Mouse (Mus musculus) neutrophil, adult 5-6 weeks (primary cell): ENCODE data around the gene Polr2e. TPM values are rescaled to one million over a fixed set of nuclear protein-coding genes. Genes with fewer than 3 reads are reported as not detected.
"Not testable (repeated sequence)": the region's sequence is repeated elsewhere in the genome, so short reads cannot be mapped to it uniquely, and the experiment has no call there.

Experiments
- ATAC-seq: fragments of 151-379, 151-347 bp; 2 replicates; pipeline ENCODE4 v1.8.0; 2017; ENCODE audit warnings: mild to moderate bottlenecking, moderate TSS enrichment; ENCODE audit not compliant: insufficient number of reproducible peaks, poor library complexity, low FRiP score, severe bottlenecking; ENCODE audit errors: extremely low read depth
- total RNA-seq: library from RNA; stranded (forward); fragments of 200-1000 nt; gene quantifications from 2 replicates; pipeline ENCODE4 v1.2.3, GENCODE M21; 2017

The Polr2e gene
- total RNA-seq, 1 experiment from 2014 or later, result 47.7 TPM

DNA sequence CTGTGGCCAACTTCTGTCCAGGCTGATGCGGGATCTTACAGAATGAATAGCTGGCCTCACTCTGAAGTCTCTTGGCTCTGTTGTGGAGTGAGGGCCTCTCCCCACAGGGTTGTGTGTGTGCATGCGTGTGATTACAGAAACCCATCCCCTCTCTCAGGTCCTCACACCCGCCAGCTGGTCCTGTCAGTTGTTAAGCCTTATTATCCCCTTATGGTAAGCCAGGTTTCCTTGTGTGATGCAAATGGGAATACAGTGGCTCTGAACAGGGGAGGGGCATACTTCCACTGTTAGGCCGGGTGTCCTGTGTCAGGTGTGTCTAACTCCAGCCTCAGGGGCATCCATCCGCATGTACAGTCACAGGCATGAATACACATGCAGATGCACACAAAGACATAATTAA lies 6.2 kb upstream of the Polr2e start:
- ATAC-seq, result no peak

DNA sequence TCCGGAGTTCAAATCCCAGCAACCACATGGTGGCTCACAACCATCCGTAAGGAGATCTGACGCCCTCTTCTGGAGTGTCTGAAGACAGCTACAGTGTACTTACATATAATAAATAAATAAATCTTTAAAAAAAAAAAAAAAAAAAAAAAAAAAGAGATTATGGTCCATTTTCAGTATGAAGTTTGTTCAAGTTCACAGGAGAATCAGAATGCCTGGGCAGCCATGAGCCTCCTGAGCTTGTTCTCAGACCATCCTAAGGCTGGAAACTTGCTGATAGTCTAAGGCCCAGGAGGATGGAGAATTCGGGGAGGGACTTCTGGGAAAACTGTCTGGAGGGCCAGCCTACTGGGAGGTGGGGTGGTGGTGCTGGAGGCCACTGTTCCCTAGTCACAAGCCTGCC lies 5.8 kb upstream of the Polr2e start:
- not testable (repeated sequence) for ATAC-seq

DNA sequence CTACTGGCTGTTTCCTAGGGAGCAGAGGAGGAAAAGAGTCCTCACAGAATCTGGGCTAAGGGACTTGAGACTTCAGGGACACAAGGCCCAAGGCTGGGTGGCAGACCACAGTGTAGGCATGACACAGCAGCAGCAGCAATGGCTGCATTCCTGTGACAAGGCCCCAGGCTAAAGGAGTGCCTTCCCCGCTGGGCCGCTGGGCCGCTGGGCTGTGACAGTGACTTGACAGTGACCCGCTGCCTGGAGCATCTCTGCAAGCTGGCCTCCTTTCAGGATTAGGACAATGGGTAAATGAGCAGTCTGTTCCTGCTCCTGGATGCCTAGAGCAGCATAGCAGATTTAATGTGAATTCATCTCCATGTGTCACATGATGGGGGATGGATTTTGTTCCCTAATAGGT lies 4.5 kb upstream of the Polr2e start:
- ATAC-seq, result no peak

DNA sequence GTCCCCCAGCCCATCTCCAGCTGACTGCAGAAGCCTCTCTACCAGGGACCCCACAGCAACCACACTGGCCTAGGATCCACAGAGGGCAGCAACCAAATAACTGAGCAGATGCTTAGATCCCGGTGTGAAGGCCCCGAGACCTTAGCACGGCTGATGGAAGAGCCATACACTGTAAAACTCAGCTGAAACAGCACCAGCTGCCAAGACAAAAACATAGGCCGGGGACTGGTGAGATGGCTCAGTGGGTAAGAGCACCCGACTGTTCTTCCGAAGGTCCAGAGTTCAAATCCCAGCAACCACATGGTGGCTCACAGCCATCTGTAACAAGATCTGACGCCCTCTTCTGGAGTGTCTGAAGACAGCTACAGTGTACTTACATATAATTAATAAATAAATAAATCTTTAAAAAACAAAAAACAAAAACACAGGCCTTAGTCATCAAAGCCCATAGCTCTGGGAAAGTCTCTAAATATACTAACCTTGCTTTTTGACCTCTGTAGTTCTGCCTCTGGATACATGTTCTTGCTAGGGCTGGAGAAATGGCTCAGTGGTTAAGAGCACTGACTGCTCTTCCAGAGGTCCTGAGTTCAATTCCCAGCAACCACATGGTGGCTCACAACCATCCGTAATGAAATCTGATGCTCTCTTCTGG lies 1.9 kb upstream of the Polr2e start:
- not testable (repeated sequence) for ATAC-seq

DNA sequence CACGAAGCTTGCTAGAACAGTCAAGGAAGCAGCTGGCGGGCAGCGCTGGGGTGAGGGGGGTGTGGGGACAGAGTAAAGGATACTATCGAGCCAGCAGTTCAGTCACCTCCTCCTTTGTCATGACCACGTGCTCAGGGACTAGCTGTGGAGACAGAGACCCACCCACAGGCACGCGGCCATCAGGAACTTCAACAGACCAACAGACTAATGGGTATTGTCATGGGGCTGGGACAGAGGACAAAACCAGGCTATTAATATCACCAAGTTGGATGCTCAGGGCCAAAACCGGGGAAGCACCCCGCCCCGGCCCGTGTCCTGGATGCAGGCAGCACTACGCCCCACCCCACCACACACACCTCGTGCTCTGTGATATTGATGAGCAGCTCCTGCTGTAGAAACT lies 2.8 kb downstream of the Polr2e start:
- no peak for ATAC-seq

DNA sequence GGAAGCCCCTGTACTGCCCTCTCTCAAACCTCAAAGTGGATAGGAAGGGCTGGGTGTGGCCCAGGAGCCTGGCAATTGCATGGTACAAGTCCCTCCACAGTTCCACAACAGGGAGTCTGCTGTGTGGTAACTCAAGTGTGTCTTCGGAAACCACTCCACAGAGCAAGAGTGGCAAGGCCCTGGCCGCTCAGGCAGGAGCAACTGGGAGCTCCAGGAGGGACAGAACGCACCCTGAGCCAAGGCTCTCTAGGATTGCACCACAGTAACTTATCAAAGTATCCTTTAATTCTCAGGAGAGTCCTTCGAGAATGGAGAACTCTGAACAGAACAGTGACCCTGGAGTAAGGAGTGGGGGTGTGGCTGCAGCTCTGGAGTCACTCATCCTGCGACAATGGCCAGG lies 3.9 kb downstream of the Polr2e start:
- no peak for ATAC-seq

DNA sequence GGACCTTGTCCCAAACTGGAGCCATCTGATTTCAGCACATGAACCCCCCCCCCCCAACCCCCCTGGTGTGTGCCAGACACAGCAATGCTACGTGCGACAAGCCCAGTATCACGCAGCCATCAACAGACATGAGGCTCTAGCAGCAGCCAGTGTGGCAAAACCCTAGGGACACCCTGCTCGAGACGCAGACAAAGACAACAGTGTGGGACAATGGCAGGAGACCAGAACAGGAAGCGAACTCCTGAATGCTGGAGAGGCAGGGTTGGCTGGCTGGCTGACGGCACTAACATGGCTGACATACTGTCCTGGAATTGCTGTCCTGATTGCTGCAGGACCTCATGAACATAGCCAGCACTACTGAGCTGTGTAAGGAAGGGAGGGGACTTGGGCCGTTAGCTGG lies 4.4 kb downstream of the Polr2e start:
- no peak for ATAC-seq

DNA sequence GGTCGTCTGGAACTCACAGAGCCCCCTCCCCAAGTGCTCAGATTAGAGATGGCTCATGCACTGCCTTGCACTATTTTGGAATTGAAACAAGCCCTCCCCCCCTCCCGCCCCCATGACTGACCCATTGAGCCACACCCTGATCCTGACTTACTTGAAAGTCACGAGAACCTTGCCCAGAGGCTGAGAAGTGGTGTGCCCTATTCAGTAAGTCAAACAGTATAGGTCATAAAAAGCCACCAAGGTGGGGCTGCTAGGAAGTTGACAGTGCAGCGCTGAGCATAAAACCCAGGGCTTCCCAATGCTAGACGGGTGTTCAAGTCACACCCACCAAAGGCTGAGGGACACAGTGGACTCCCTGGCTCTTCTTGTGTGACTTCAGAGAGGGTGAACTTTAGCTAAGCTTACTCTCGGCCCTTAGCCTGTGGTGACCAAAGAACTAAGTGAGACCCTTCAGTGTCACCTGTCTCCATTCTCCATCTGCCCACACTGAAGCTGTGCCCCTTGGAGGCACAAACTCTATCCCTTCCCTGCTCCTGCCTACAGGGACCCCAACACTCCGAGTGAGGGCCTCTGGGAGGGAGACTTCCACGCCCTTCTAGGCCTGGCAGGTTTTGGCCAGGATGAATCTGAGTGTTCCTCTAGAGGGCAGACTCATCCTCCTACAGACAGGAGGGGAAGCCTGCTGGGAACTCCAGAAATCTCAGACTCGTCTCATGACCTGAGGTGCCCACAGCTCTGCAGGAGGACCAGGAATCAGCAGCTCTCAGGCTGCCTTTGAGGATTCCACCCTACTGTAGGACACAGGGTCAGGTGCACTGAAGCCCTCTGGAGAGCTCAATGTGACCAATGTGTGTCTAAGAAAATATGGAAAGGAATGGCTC lies 5.8 kb downstream of the Polr2e start:
- peak; percentile 24; the same call in 1 of the 2 replicates for ATAC-seq

DNA sequence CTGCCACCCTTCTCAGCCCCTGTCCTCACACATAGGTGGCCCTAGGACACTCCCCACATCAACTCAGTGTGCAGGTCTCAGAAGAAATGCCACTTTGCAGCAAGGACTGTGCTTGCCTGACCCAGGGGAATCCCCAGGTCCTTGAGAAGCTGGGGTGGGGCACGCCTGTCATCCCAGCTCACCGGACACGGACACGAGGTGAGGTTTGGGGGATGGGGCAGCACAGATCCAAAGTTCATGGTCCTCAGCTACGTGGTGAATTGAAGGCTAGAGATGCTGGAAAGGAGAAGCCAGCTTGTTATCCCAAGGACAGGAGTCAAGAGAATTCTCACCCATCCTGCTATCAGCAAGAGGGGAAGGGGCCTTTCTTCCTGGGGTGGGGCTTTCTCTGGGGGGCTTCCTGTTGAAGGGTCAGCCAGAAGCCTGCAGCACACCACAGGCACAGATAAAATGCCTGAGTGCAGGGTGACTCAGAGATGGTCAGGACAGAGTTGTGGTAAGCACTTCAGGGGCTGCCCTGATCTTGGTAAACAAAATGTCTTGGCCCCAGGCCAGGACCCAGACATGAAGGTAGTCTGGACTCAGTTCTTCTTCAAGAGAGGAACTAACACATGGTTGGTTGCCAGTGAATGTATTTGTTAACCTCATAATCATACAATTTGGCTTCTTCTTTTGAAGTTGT lies 6.7 kb downstream of the Polr2e start:
- peak; percentile 62 for ATAC-seq

DNA sequence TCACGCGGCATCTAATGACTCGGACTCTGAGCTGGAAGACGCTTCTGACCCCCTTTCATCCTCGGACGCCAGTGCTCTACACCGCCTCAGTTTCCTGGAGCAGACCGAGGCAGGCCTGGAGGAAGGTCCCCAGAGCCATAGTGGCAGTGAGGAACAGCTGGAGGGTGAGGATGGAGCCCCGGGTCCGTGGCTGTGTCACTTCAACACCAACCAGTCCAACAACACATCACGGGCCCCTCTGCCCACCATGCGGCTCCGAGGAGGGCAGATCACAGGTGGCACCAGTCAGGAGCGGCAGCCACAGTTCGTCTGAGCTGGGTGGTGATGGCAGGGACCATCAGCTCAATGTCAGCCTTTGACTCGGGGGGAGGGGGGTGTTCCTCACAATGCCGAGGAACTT lies 8.9 kb downstream of the Polr2e start:
- no peak for ATAC-seq

DNA sequence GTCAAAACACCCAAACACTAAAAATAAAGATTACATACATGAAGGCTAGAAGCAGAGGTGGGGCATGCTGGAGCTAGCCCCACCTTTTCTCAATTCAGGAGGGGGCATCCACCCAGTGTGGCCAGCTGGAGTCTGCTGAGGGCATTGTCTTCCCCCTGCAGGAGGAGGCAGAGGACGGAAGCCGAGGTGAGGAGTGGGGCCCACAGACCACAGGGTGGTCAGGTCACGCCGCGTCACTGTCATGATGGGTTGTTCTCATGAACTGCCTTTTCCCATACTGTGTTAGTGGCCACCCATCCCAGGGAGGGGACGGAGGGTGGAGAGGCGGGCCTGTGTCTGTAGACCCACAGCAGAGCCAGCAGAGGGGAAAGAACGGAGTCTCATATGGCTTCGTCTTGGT lies 9.4 kb downstream of the Polr2e start:
- no peak for ATAC-seq

DNA sequence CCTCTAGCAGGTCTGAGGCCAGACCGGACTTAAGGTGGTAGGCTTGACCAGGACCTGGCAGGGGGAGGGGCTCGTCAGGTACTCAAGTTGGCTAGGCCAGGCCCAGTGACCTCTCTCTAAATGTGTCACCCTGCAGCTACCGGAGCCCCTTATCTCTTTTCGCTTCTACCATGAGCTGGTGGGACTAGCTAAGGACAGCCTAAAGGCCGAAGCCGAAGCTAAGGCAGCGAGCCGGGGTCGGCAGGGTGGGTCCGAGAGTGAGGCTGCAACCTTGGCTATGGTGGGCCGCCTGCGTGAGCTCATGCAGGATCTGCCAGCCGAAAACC lies 11.1 kb downstream of the Polr2e start:
- ATAC-seq, result no peak

DNA sequence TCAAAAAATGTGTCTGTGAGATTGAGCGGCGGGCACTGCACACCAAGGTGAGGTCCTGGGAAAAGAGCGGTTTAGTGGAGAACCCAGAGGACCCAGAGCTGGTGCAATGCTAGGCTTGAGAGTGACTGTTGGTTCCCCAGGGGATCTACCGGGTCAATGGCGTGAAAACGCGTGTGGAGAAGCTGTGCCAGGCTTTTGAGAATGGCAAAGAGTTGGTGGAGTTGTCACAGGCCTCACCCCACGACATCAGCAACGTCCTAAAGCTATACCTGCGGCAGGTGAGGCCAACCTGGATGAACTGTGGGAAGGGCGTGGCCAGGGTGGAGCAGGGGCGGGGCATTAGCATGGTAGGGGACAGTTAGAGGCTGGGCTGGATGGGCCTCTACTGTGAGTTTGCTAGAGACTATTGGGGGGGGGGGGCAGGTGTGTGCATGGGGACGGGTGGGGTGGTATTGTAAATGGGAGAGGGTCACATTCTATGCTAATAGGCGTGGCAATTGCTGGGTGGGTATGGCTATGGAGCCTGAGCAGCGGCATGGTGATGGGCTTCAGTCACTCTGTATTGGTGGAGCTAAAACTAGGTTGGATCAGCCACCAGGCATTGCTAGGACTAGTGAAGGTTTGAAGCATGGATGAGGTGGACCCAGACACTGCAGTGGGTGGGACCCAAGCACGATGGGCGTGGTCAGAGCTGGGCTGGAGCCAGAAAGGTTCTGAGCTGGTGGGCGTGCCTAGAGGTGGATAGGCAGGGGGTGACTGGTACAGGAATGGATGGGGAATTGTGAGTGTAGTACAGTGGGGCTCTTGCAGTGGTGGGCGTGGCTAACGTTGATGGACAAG lies 11.7 kb downstream of the Polr2e start:
- ATAC-seq, result no peak

DNA sequence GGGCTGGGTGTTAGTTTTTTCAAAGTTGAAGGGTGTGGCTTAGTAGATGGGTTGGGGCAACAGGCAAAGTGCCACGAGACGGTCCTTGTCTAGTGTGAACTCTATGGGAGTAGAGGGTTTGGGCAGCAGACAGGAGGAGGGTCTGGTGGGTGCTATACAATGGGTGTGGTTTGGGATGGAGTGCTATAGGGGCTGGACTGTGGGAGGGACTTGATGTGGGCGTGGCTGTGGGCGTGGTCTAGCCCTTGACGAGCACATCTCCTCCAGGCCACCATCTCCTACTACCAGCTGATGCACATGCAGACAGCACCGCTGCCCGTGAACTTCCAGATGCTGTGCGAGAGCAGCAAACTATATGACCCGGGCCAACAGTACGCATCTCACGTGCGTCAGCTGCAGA lies 13.7 kb downstream of the Polr2e start:
- ATAC-seq, result no peak

DNA sequence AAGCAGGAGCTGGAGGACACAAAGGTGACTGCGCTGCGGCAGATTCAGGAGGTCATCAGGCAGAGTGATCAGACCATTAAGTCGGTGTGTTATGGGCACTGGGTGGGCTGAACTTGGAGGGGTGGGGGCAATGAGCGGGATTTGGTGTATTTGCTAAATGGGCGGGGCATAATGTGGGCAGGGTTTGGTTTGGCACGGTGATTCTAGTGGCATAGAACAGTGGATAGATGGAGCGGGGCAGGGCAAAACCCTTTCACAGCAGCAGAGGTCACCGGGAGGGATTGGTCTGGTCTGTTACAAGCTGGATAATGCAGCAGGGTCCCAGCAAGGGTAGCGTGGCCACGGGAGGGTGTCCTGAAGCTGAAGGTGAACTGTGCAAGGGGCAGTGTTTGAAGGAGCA lies 14.1 kb downstream of the Polr2e start:
- ATAC-seq, result no peak

DNA sequence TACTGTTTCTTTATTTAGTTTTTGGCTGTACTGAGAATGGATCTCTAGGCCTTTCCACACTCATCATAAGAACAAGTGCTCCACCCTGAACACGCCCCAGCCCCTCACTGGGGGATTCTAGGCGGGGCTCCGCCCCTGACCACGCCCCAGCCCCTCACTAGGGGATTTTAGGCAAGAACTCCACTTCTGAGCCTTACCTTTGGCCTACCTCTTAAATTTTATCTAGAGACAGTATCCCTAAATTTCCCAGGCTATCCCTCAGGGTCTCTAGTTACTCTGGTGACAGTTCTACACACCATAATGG lies 14.6 kb downstream of the Polr2e start:
- ATAC-seq, result no peak

DNA sequence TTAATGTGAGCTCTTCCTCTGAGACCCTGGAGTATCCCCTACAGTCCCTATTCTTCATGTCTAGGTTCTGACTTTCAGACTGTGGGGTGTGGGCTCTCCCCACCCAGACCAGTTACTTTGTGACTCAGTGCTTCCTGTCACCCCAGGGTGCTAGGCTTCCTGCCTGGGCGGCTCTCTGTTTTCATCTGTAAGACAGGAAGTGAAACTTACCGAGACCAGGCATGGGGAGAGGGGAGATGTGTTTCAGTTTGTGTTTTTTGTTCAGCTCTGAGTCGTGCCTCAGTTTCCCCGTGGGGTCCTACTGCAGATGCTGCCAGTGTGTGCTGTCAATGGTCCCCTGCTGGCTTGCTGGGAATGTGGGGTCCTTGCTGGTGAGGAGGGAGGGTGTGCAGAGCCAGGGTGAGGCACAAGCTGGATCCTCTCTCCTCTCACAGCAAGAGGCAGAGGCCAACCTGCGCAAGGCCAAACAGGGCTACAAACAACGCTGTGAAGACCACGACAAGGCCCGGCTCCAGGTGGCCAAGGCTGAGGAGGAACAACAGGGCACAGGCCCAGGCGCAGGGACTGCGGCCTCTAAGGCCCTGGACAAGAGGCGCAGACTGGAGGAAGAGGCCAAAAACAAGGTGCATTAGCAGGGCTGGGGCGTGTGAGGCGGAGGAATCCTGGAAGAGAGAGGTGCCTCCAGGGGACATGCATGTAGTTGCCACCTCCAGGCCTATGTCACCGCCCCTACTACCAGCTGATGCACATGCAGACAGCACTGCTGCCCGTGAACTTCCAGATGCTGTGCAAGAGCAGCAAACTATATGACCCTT lies 15.2 kb downstream of the Polr2e start:
- ATAC-seq, result peak; percentile 74

DNA sequence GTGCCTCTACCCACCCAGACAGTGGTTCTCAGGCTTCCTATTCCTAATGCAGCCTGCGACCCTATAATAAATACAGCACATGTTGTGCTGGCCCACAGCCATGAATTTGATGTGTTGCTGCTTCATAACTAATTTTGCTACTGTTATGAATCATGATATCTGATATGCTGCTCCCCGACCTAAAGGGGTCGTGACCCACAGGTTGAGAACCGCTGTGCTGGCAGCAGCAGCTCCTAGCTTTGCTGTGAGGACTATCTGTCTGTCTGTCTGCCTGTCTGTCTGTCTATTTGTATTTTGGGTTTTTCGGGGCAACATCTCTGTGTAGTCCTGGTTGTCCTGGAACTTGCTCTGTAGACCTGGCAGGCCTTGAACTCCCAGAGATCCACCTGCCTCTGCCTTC lies 15.8 kb downstream of the Polr2e start:
- no peak for ATAC-seq

DNA sequence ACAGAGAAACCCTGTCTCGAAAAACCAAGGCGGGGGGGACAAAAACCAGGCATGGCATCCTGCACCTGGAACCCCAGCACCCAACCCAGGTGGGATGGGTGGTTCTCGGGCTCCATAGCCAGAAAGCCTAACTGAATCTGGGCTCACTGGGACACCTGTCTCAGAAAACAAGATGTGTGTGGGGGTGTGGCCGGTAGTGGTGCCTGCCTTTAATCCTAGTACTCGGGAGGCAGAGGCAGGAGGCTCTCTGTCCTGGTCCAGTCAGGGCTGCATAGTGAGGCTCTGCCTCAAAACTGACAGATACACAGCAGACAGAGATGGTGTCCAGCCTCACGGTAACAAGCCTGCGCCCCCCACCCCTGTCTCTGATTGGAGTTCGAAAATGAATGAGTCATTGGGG lies 16.8 kb downstream of the Polr2e start:
- ATAC-seq, result no peak
